Mouse (Mus musculus): ENCODE data around the gene Sfmbt1. TPM values are rescaled to one million over a fixed set of nuclear protein-coding genes. Genes with fewer than 3 reads are reported as not detected.

The Sfmbt1 gene
- total and polyA plus RNA-seq, 3 experiments = 9.4 to 33.0 (median 13.7) TPM

- H3K79me2 ChIP-seq (ENCODE audit: control insufficient read depth, insufficient read depth, low read length, poor library complexity) = no peaks in the 10 kb centered on the region
- DNase-seq (ENCODE audit: low read depth, low spot score) = peak; percentile 73
- no peak for TF ChIP-seq NRF1 (IDR thresholded peaks at IDR 0.05; ENCODE audit: insufficient read depth, low read depth, low read length, poor library complexity, severe bottlenecking)
- peak; percentile 37 to 62 (median 41); a peak in 5 of 6 replicates for TF ChIP-seq CTCF (IDR thresholded peaks at IDR 0.05 in 2 of 3, conservative IDR thresholded peaks at IDR 0.05 in 1 of 3; ENCODE audit: control insufficient read depth in 1 of 3, insufficient read depth in 1 of 3, low read depth in 2 of 3, low read length in 3 of 3, poor library complexity in 1 of 3, severe bottlenecking in 1 of 3)
- no peak; the same call in 1 of the 2 replicates for TF ChIP-seq ZC3H11A (IDR thresholded peaks at IDR 0.05; ENCODE audit: low read depth, low read length)
- no peak for TF ChIP-seq ZNF384 (IDR thresholded peaks at IDR 0.05; ENCODE audit: low read depth, low read length)
- no peak for TF ChIP-seq POLR2AphosphoS2 (IDR thresholded peaks at IDR 0.05; ENCODE audit: low read length)
- TF ChIP-seq MAFK (IDR thresholded peaks at IDR 0.05; ENCODE audit: borderline replicate concordance, low read depth, low read length) = no peak
- TF ChIP-seq MXI1 (IDR thresholded peaks at IDR 0.05; ENCODE audit: low read depth, low read length) = no peak
- peak; percentile 52 for TF ChIP-seq RAD21 (IDR thresholded peaks at IDR 0.05; ENCODE audit: low read depth, low read length)
- no peak for TF ChIP-seq MAX (IDR thresholded peaks at IDR 0.05; ENCODE audit: low read length)
- no peak for TF ChIP-seq MYB (IDR thresholded peaks at IDR 0.05; ENCODE audit: low read depth, low read length)
- TF ChIP-seq USF1 (IDR thresholded peaks at IDR 0.05; ENCODE audit: low read depth, low read length) = peak; percentile 60; the same call in 1 of the 2 replicates
- TF ChIP-seq TCF12 (IDR thresholded peaks at IDR 0.05; ENCODE audit: low read depth, low read length) = no peak
- no peak for TF ChIP-seq GATA1 (IDR thresholded peaks at IDR 0.05; ENCODE audit: low read depth, low read length)
- TF ChIP-seq UBTF (IDR thresholded peaks at IDR 0.05; ENCODE audit: borderline replicate concordance, insufficient read depth, low read depth, low read length) = no peak
- no peak for TF ChIP-seq NELFE (IDR thresholded peaks at IDR 0.05; ENCODE audit: low read depth, low read length)
- TF ChIP-seq RCOR1 (IDR thresholded peaks at IDR 0.05; ENCODE audit: low read depth, low read length) = no peak
- TF ChIP-seq KAT2A (conservative IDR thresholded peaks at IDR 0.05; ENCODE audit: low read depth, low read length) = no peak
- no peak for TF ChIP-seq E2F4 (IDR thresholded peaks at IDR 0.05; ENCODE audit: borderline replicate concordance, low read depth, low read length)
- no peak for TF ChIP-seq BHLHE40 (IDR thresholded peaks at IDR 0.05; ENCODE audit: borderline replicate concordance, low read depth, low read length)
- no peak for TF ChIP-seq EP300 (IDR thresholded peaks at IDR 0.05; ENCODE audit: low read depth in 1 of 2, low read length in 2 of 2)
- peak; percentile 48 for TF ChIP-seq SMC3 (IDR thresholded peaks at IDR 0.05; ENCODE audit: low read depth, low read length)
These were observed 143.3 kb downstream of the Sfmbt1 start for GRCm38 (mm10) chr14:30857990-30858389.

More at GRCm38 (mm10) chr14:30857990-30858389, 143.3 kb downstream of the Sfmbt1 start:
- Histone ChIP-seq H3K4me1 (ENCODE audit: control insufficient read depth in 1 of 2, insufficient read depth in 2 of 2, low read length in 2 of 2) (peaks cover 22 to 28% of the 10 kb centered on the region in 2 experiments), H3K36me3 (ENCODE audit: control insufficient read depth in 1 of 2, insufficient read depth in 2 of 2, low read length in 2 of 2) (peaks cover 3 to 24% of the 10 kb centered on the region in 2 experiments), H3K27ac (ENCODE audit: control insufficient read depth, low read depth, low read length) (peak overlapping the region; percentile 95), H3K9me3 (replicated peaks; ENCODE audit: insufficient read depth, low read length) (no peaks in the 10 kb centered on the region), H3K4me3 (ENCODE audit: control insufficient read depth in 1 of 2, insufficient read depth in 1 of 2, low read depth in 2 of 2, low read length in 2 of 2) (no peak overlapping the region), H3K27me3 (ENCODE audit: control insufficient read depth in 1 of 2, insufficient read depth in 2 of 2, low read length in 2 of 2) (no peaks in the 10 kb centered on the region), H3K9ac (ENCODE audit: control insufficient read depth, low read depth, low read length, poor library complexity, severe bottlenecking) (peak overlapping the region; percentile 37)

All from MEL (cell line).